Mouse (Mus musculus) adrenal gland (tissue): Measurements from ENCODE around the gene Ppp2r3d.

Experiments used
- intact Hi-C: fragments of 180-260 bp; cut with DNase I; formaldehyde crosslinking; loops from one replicate; pipeline ENCODE4 v1.15.1; 2025

Ppp2r3d gene

DNA sequence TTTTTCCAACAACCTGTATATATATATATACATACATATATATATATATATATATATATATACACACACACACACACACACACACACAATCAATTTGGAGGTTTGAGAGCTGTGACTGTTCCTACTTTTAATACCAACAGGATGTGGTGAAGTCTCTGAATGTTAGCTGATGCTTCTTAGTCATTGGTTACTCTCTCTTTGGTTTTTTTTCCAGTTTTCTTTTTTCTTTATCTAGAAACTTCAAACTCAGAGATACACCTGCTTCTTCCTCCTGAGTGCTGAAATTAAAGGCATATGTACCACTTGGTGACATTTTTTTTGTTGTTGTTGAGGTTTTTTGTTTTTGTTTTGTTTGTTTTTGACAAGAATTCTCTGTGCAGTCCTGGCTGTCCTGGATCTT, 63.8 kb downstream of the Ppp2r3d start:
- intact Hi-C loops, result loop anchor here (5.0 kb wide), 2 partner anchors 46 to 61 kb away; no protein-coding TSS in a partner anchor

DNA sequence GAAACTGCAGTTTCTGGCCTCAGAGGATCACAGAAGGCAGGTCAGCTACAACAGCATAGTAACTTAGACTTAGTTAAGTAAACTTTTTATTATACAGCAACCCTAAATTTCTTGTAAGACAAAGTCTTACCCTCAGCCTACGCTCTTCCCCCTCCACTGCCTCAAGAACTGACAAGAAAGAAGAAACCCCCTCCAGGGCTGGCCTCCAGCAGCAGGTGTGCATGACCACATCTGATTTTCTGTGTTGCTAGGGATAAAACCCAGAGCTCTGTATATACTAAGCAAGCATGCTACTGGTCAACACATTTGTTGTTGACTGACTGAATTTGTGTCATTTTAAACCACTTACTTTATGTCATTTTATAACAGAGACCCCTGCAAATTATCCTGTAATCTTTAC, 65.1 kb downstream of the Ppp2r3d start:
- intact Hi-C loops, result loop anchor here (5.0 kb wide), 2 partner anchors 44 to 59 kb away; no protein-coding TSS in a partner anchor

- intact Hi-C loops, result no loop called here
Observed at GRCm38 (mm10) chr9:124408564-124408963, 68.1 kb downstream of the Ppp2r3d start.
